Mouse (Mus musculus): Measurements from ENCODE around the gene Mtch1. TPM values are rescaled to one million over a fixed set of nuclear protein-coding genes. Genes with fewer than 3 reads are reported as not detected.

Gene Mtch1
- polyA plus RNA-seq (2015; fragmentation: Nextera tagmentation; extraction: Ambion mirVana) = 224 and 250 TPM in 2 replicates

GRCm38 (mm10) chr17:29347645-29348256 is at the start of gene Mtch1:
TSS of gene Mtch1 (minus strand) at chr17:29347934.

GRCm38 (mm10) chr17:29360761-29361221 is 13.1 kb upstream of the Mtch1 start, which contains the start of gene Fgd2:
TSS of gene Fgd2 (plus strand) at chr17:29360914.

GRCm38 (mm10) chr17:29317380-29317779 is 30.4 kb downstream of the Mtch1 start, which contains the start of gene Pi16:
TSS of gene Pi16 (plus strand) at chr17:29317680.

Other genes with a start within 250 kb of the Mtch1 start
- gene Rab44, start 233.8 kb downstream of the Mtch1 start, polyA plus RNA-seq (2015; fragmentation: Nextera tagmentation; extraction: Ambion mirVana) = 0.81 and 1.2 TPM in 2 replicates
- gene Cpne5, start 109.8 kb downstream of the Mtch1 start, polyA plus RNA-seq (2015; fragmentation: Nextera tagmentation; extraction: Ambion mirVana) = 4.4 and 8.7 TPM in 2 replicates
- 50.0 and 53.7 TPM in 2 replicates for gene Ppil1, start 83.7 kb downstream of the Mtch1 start, polyA plus RNA-seq (2015; fragmentation: Nextera tagmentation; extraction: Ambion mirVana)
- 119 and 127 TPM in 2 replicates for gene BC004004, start 79.1 kb downstream of the Mtch1 start, polyA plus RNA-seq (2015; fragmentation: Nextera tagmentation; extraction: Ambion mirVana)
- gene Pi16, start 30.3 kb downstream of the Mtch1 start, polyA plus RNA-seq (2015; fragmentation: Nextera tagmentation; extraction: Ambion mirVana) = 21.3 and 23.0 TPM in 2 replicates
- gene Fgd2, start 13.0 kb upstream of the Mtch1 start, polyA plus RNA-seq (2015; fragmentation: Nextera tagmentation; extraction: Ambion mirVana) = 3.0 and 6.9 TPM in 2 replicates
- 10.4 and 18.6 TPM in 2 replicates for gene Pim1, start 142.8 kb upstream of the Mtch1 start, polyA plus RNA-seq (2015; fragmentation: Nextera tagmentation; extraction: Ambion mirVana)
- not detected in 2 replicates for gene Gm17657, start 201.7 kb upstream of the Mtch1 start, polyA plus RNA-seq (2015; fragmentation: Nextera tagmentation; extraction: Ambion mirVana)
- gene Tbc1d22b, start 201.9 kb upstream of the Mtch1 start, polyA plus RNA-seq (2015; fragmentation: Nextera tagmentation; extraction: Ambion mirVana) = 8.7 and 11.7 TPM in 2 replicates
- gene Tmem217, start 204.5 kb upstream of the Mtch1 start, polyA plus RNA-seq (2015; fragmentation: Nextera tagmentation; extraction: Ambion mirVana) = 0.28 and 1.4 TPM in 2 replicates